Mouse (Mus musculus): ENCODE data around the gene Cd300lb. TPM values are rescaled to one million over a fixed set of nuclear protein-coding genes. Genes with fewer than 3 reads are reported as not detected.
"Not testable (repeated sequence)": the region's sequence is repeated elsewhere in the genome, so short reads cannot be mapped to it uniquely, and the experiment has no call there.

Gene Cd300lb
- polyA plus RNA-seq, 1 experiment: 3.1 TPM

DNA sequence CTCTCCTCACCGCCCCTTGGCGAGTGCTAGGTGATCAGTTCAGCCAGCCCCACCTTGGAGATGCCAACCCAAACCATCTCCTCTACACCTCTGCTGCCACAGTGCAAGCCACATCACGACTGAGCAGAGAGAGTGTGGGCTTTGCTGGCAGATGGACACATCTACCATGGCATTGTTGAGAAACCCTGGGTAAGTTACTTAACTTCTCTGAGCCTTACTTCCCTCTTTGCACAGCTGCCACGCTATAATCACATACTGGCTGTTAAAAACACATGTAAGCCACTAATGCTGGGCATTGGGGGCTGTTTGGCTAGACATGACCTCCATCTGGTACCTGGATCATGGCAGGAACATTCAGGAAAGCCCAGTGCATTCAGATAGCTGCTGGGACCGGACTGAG lies 3.1 kb downstream of the Cd300lb start:
- Histone ChIP-seq H3K36me3 (ENCODE audit: control insufficient read depth, insufficient read depth, low read length) (no peaks in the 10 kb centered on the region), H3K27ac (ENCODE audit: insufficient read depth, low read length) (no peak overlapping the region), H3K4me1 (ENCODE audit: control insufficient read depth, insufficient read depth, insufficient read length) (peaks cover 3% of the 10 kb centered on the region; the same call in 1 of the 2 replicates), H3K4me3 (ENCODE audit: extremely low read depth, insufficient read depth, insufficient read length) (no peak overlapping the region), H3K27me3 (ENCODE audit: control insufficient read depth, insufficient read depth, low read length) (no peaks in the 10 kb centered on the region)
- no peak for DNase-seq (ENCODE audit: low read depth in 1 of 2, low spot score in 2 of 2)
- WGBS: 55% methylated on average over 5 of the region's 5 CpGs
- TF ChIP-seq CTCF (IDR thresholded peaks at IDR 0.05; ENCODE audit: extremely low read depth, insufficient read depth, insufficient read length, insufficient replicate concordance): no peak
- TF ChIP-seq POLR2A (IDR thresholded peaks at IDR 0.05; ENCODE audit: low read depth, low read length): no peak

GRCm38 (mm10) chr11:114929581-114929980 lies 4.6 kb downstream of the Cd300lb start:
- no peak overlapping the region for H3K27ac ChIP-seq (ENCODE audit: insufficient read depth, low read length)
- no peak for DNase-seq (ENCODE audit: low read depth in 1 of 2, low spot score in 2 of 2)
- peaks cover 3% of the 10 kb centered on the region; the same call in 1 of the 2 replicates for H3K4me1 ChIP-seq (ENCODE audit: control insufficient read depth, insufficient read depth, insufficient read length)
- no peaks in the 10 kb centered on the region for H3K36me3 ChIP-seq (ENCODE audit: control insufficient read depth, insufficient read depth, low read length)
- 82% methylated on average over 2 of the region's 2 CpGs for WGBS
- TF ChIP-seq POLR2A (IDR thresholded peaks at IDR 0.05; ENCODE audit: low read depth, low read length) (no peak), CTCF (IDR thresholded peaks at IDR 0.05; ENCODE audit: extremely low read depth, insufficient read depth, insufficient read length, insufficient replicate concordance) (no peak)
- H3K27me3 ChIP-seq (ENCODE audit: control insufficient read depth, insufficient read depth, low read length): no peaks in the 10 kb centered on the region
- no peak overlapping the region for H3K4me3 ChIP-seq (ENCODE audit: extremely low read depth, insufficient read depth, insufficient read length)

- Histone ChIP-seq H3K36me3 (ENCODE audit: control insufficient read depth, insufficient read depth, low read length) (no peaks in the 10 kb centered on the region), H3K4me1 (ENCODE audit: control insufficient read depth, insufficient read depth, insufficient read length) (no peaks in the 10 kb centered on the region), H3K4me3 (ENCODE audit: extremely low read depth, insufficient read depth, insufficient read length) (no peak overlapping the region), H3K27ac (ENCODE audit: insufficient read depth, low read length) (no peak overlapping the region), H3K27me3 (ENCODE audit: control insufficient read depth, insufficient read depth, low read length) (no peaks in the 10 kb centered on the region)
- peak in 1 of 2 experiments; percentile 47 for DNase-seq (ENCODE audit: low read depth in 1 of 2, low spot score in 2 of 2)
- WGBS: 67% methylated on average over 4 of the region's 4 CpGs
- peak; percentile 67; the same call in 1 of the 2 replicates for TF ChIP-seq CTCF (IDR thresholded peaks at IDR 0.05; ENCODE audit: extremely low read depth, insufficient read depth, insufficient read length, insufficient replicate concordance)
- TF ChIP-seq POLR2A (IDR thresholded peaks at IDR 0.05; ENCODE audit: low read depth, low read length): no peak
Observed at GRCm38 (mm10) chr11:114923961-114924360, 10.2 kb downstream of the Cd300lb start.

- Histone ChIP-seq H3K36me3 (ENCODE audit: control insufficient read depth, insufficient read depth, low read length) (no peaks in the 10 kb centered on the region), H3K4me1 (ENCODE audit: control insufficient read depth, insufficient read depth, insufficient read length) (no peaks in the 10 kb centered on the region), H3K27me3 (ENCODE audit: control insufficient read depth, insufficient read depth, low read length) (no peaks in the 10 kb centered on the region), H3K27ac (ENCODE audit: insufficient read depth, low read length) (no peak overlapping the region), H3K4me3 (ENCODE audit: extremely low read depth, insufficient read depth, insufficient read length) (no peak overlapping the region)
- DNase-seq (ENCODE audit: low read depth in 1 of 2, low spot score in 2 of 2): no peak
- TF ChIP-seq CTCF (IDR thresholded peaks at IDR 0.05; ENCODE audit: extremely low read depth, insufficient read depth, insufficient read length, insufficient replicate concordance) (no peak), POLR2A (IDR thresholded peaks at IDR 0.05; ENCODE audit: low read depth, low read length) (no peak)
- WGBS: 76% methylated on average over 4 of the region's 4 CpGs
Observed at GRCm38 (mm10) chr11:114922439-114922838, 11.7 kb downstream of the Cd300lb start.

- Histone ChIP-seq H3K27ac (ENCODE audit: insufficient read depth, low read length) (no peak overlapping the region), H3K4me1 (ENCODE audit: control insufficient read depth, insufficient read depth, insufficient read length) (no peaks in the 10 kb centered on the region), H3K27me3 (ENCODE audit: control insufficient read depth, insufficient read depth, low read length) (no peaks in the 10 kb centered on the region), H3K4me3 (ENCODE audit: extremely low read depth, insufficient read depth, insufficient read length) (no peak overlapping the region), H3K36me3 (ENCODE audit: control insufficient read depth, insufficient read depth, low read length) (no peaks in the 10 kb centered on the region)
- no peak for DNase-seq (ENCODE audit: low read depth in 1 of 2, low spot score in 2 of 2)
- WGBS: 36% methylated on average over 6 of the region's 6 CpGs
- TF ChIP-seq CTCF (IDR thresholded peaks at IDR 0.05; ENCODE audit: extremely low read depth, insufficient read depth, insufficient read length, insufficient replicate concordance): no peak
Observed at GRCm38 (mm10) chr11:114917120-114917519, 17.1 kb downstream of the Cd300lb start.

DNA sequence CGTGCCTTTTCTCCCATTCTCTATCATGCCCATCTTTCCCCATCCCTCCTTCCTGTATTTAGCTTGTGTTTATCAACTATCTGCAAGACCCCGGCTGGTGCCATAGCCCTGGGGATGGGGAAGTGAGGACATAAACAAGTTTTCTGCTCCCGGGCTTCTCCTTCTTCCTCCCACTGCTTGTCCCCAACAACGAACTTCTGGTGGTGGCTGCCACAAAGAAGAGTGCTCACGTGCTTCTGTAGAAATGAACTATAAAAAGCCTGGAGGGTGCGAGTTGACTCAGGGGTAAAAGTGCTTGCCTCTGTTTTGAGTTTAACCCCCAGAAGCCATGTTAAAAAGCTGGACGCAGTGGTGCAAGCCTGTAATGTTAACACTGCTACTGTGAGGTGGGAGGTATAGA lies 19.2 kb downstream of the Cd300lb start:
- H3K4me1 ChIP-seq (ENCODE audit: control insufficient read depth, insufficient read depth, insufficient read length): no peaks in the 10 kb centered on the region
- H3K36me3 ChIP-seq (ENCODE audit: control insufficient read depth, insufficient read depth, low read length): no peaks in the 10 kb centered on the region
- no peak overlapping the region for H3K4me3 ChIP-seq (ENCODE audit: extremely low read depth, insufficient read depth, insufficient read length)
- no peak overlapping the region for H3K27ac ChIP-seq (ENCODE audit: insufficient read depth, low read length)
- H3K27me3 ChIP-seq (ENCODE audit: control insufficient read depth, insufficient read depth, low read length): no peaks in the 10 kb centered on the region
- TF ChIP-seq CTCF (IDR thresholded peaks at IDR 0.05; ENCODE audit: extremely low read depth, insufficient read depth, insufficient read length, insufficient replicate concordance) (no peak), POLR2A (IDR thresholded peaks at IDR 0.05; ENCODE audit: low read depth, low read length) (no peak)
- DNase-seq (ENCODE audit: low read depth in 1 of 2, low spot score in 2 of 2): no peak
- WGBS: 8% methylated on average over 7 of the region's 7 CpGs

GRCm38 (mm10) chr11:114912847-114913246 lies 21.3 kb downstream of the Cd300lb start:
- no peaks in the 10 kb centered on the region for H3K36me3 ChIP-seq (ENCODE audit: control insufficient read depth, insufficient read depth, low read length)
- no peak overlapping the region for H3K27ac ChIP-seq (ENCODE audit: insufficient read depth, low read length)
- 2% methylated on average over 9 of the region's 9 CpGs for WGBS
- TF ChIP-seq POLR2A (IDR thresholded peaks at IDR 0.05; ENCODE audit: low read depth, low read length) (no peak), CTCF (IDR thresholded peaks at IDR 0.05; ENCODE audit: extremely low read depth, insufficient read depth, insufficient read length, insufficient replicate concordance) (peak; percentile 76; the same call in 1 of the 2 replicates)
- no peak overlapping the region for H3K4me3 ChIP-seq (ENCODE audit: extremely low read depth, insufficient read depth, insufficient read length)
- no peaks in the 10 kb centered on the region for H3K27me3 ChIP-seq (ENCODE audit: control insufficient read depth, insufficient read depth, low read length)
- H3K4me1 ChIP-seq (ENCODE audit: control insufficient read depth, insufficient read depth, insufficient read length): no peaks in the 10 kb centered on the region
- peak; percentile 32 to 56 for DNase-seq (ENCODE audit: low read depth in 1 of 2, low spot score in 2 of 2)

GRCm38 (mm10) chr11:114909538-114909937 lies 24.6 kb downstream of the Cd300lb start:
- H3K36me3 ChIP-seq (ENCODE audit: control insufficient read depth, insufficient read depth, low read length); H3K4me1 ChIP-seq (ENCODE audit: control insufficient read depth, insufficient read depth, insufficient read length); H3K27me3 ChIP-seq (ENCODE audit: control insufficient read depth, insufficient read depth, low read length); DNase-seq (ENCODE audit: low read depth in 1 of 2, low spot score in 2 of 2); H3K4me3 ChIP-seq (ENCODE audit: extremely low read depth, insufficient read depth, insufficient read length); H3K27ac ChIP-seq (ENCODE audit: insufficient read depth, low read length): not testable (repeated sequence)
- WGBS: 46% methylated on average over 3 of the region's 3 CpGs
